Mouse (Mus musculus): ENCODE data around the gene Htr3b. TPM values are rescaled to one million over a fixed set of nuclear protein-coding genes. Genes with fewer than 3 reads are reported as not detected.

The Htr3b gene
- 0.52 and 0.59 TPM in 2 replicates for polyA plus RNA-seq (2012; rRNA removed)

DNA sequence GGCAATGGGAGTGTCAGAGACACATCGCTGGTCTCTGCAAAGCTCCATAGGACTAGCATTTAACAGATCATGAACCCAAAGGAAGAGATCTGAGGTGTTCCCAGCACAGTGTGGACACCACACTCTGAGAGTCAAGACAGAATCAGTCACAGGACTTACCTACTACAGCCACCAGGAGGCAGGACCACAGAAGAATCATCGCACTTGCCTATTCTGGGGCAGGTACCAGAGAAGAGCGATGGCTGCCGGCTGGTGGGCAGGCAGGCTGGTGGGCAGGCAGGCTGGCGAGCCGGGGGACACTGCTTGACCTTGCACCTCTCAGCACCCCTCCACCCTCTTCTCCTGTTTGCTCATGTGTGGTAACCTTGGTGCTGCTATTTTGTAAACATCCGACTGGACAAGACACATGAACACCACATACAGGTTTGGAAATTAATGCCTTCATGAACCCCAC, at the start of gene Htr3b:
Gene Htr3b (minus strand): TSS at position 404 of the 454 bp plus-strand sequence.

DNA sequence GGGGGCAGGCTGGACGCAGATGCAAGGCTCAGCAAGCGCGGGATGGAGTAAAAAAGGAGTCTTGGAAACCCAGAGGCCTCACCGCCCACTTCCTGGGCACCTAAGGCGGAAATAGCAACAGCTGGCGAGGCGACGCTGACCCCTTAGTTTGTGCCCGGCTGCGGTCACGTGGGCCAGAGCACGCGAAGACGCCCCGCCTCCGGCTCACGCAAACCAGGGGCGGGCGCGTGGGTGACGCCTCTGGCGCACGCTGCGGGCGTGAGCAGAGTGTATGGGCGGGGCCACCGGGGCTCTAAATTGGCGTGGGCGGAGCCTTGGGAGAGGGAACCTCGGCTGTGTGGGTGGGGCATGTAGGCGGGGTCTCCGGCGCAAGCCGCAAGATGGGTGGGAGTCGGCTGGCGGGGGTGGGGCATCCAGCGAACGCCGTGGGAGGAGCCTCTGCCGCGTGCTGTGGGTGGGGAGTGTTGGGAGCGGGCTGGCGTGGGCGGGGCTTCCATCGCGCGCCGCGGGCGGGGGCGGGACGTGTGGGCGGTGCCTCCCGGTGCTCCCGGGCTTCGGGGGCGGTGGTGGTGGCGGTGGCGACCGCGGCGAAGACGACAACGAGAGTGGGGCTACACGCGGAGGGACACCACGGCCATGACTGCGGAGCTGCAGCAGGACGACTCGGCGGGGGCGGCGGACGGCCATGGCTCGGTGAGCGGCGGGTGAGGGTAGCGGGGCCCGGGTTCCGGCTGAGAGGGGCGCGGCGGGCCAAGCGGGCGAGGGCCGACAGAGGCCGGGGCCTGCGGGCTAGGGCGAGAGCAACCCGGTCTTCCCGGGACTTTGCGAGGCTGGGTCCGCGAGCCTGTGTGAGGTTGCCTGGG, 20.3 kb upstream of the Htr3b start, which contains the start of gene Usp28:
Gene Usp28 (plus strand): TSS at position 531 of the 863 bp plus-strand sequence.

GRCm38 (mm10) chr9:48910885-48911537, 53.8 kb downstream of the Htr3b start, which contains the start of gene Htr3a:
Gene Htr3a (minus strand): TSS chr9:48911099.

Other genes with a start within 250 kb of the Htr3b start
- 3.6 and 6.6 TPM in 2 replicates for gene Zbtb16, start 128.8 kb downstream of the Htr3b start, polyA plus RNA-seq (2012; rRNA removed)
- gene Htr3a, start 53.9 kb downstream of the Htr3b start, polyA plus RNA-seq (2012; rRNA removed), result 9.1 and 9.5 TPM in 2 replicates
- 10.9 and 15.2 TPM in 2 replicates for gene Usp28, start 20.4 kb upstream of the Htr3b start, polyA plus RNA-seq (2012; rRNA removed)
- 7.6 and 7.7 TPM in 2 replicates for gene Zw10, start 90.6 kb upstream of the Htr3b start, polyA plus RNA-seq (2012; rRNA removed)
- gene Tmprss5, start 116.3 kb upstream of the Htr3b start, polyA plus RNA-seq (2012; rRNA removed), result 10.5 and 10.6 TPM in 2 replicates